Mouse (Mus musculus) small intestine, adult 2 months (tissue): ENCODE measurements at regions not wholly inside any gene's neighbourhood (a gene's known extent, or its start where the extent isn't known, plus 50 kb on each side); places are given as distances from the start of the nearest gene placed in this dataset.
"Not testable (repeated sequence)": the region's sequence is repeated elsewhere in the genome, so short reads cannot be mapped to it uniquely, and the experiment has no call there.

ENCODE experiments used
- H3K27ac ChIP-seq: fragments of 200-500 bp; 2 replicates; pipeline ENCODE4 v1.5.1; 2012; ENCODE audit warnings: low read depth, low read length, control low read depth, inconsistent platforms; ENCODE audit not compliant: insufficient read depth
- H3K27me3 ChIP-seq: fragments of 200-500 bp; 2 replicates; pipeline ENCODE4 v1.6.1; 2012; ENCODE audit warnings: mild to moderate bottlenecking, moderate library complexity, low read length, inconsistent platforms; ENCODE audit not compliant: control insufficient read depth, insufficient read depth
- H3K36me3 ChIP-seq: fragments of 200-500 bp; 2 replicates; pipeline ENCODE4 v1.6.1; 2012; ENCODE audit warnings: mild to moderate bottlenecking, low read length, control low read depth, inconsistent platforms; ENCODE audit not compliant: control insufficient read depth, insufficient read depth
- H3K4me1 ChIP-seq: fragments of 200-500 bp; 2 replicates; pipeline ENCODE4 v1.6.1; 2012; ENCODE audit warnings: low read length, inconsistent platforms, mixed read lengths; ENCODE audit not compliant: control insufficient read depth, insufficient read depth, insufficient read length
- H3K4me3 ChIP-seq: fragments of 200-500 bp; 2 replicates; pipeline ENCODE4 v1.5.1; 2012; ENCODE audit warnings: low read depth, mild to moderate bottlenecking, control low read depth, inconsistent platforms, low read length, moderate library complexity
- CTCF ChIP-seq: fragments of 200-500 bp; IDR thresholded peaks from 2 replicates; pipeline ENCODE4 v1.5.1; 2012; ENCODE audit warnings: low read depth, mild to moderate bottlenecking, control low read depth, inconsistent platforms, low read length, moderate library complexity, mixed read lengths; ENCODE audit not compliant: insufficient replicate concordance, insufficient read length; ENCODE audit errors: extremely low read depth
- POLR2A ChIP-seq: fragments of 200-500 bp; IDR thresholded peaks from 2 replicates; pipeline ENCODE4 v1.6.1; 2012; ENCODE audit warnings: low read depth, mild to moderate bottlenecking, control low read depth, inconsistent platforms, low read length, moderate library complexity
- WGBS: fragments of 180-500 bp; shearing (Covaris S2); methylation state at CpG from one replicate; pipeline ENCODE4 v1.1.7; 2018; 5-methylcytosine and 5-hydroxymethylcytosine counted together

- TF ChIP-seq POLR2A, result no peak
- TF ChIP-seq CTCF, result no peak
- Histone ChIP-seq H3K27ac (no peak overlapping the region), H3K36me3 (no peaks in the 10 kb centered on the region), H3K4me3 (no peak overlapping the region), H3K27me3 (no peaks in the 10 kb centered on the region), H3K4me1 (peaks cover 2% of the 10 kb centered on the region; the same call in 1 of the 2 replicates)
- WGBS, result 62% methylated on average over 10 of the region's 10 CpGs
These were observed 275.8 kb upstream of the Arglu1 start for GRCm38 (mm10) chr8:8965983-8966657.

GRCm38 (mm10) chr8:8960221-8960620, 269.9 kb upstream of the Arglu1 start:
- Histone ChIP-seq H3K4me3 (no peak overlapping the region), H3K4me1 (0 out of 2 replicates have a peak, but pooled peaks cover 2% of the 10 kb centered on the region), H3K27me3 (no peaks in the 10 kb centered on the region), H3K27ac (no peak overlapping the region), H3K36me3 (no peaks in the 10 kb centered on the region)
- 84% methylated on average over 3 of the region's 3 CpGs for WGBS
- TF ChIP-seq POLR2A (no peak), CTCF (no peak)

- Histone ChIP-seq H3K4me3 (no peak overlapping the region), H3K36me3 (no peaks in the 10 kb centered on the region), H3K4me1 (0 out of 2 replicates have a peak, but pooled peaks cover 2% of the 10 kb centered on the region), H3K27ac (no peak overlapping the region), H3K27me3 (no peaks in the 10 kb centered on the region)
- WGBS, result 38% methylated on average over 1 of the region's 1 CpGs
- TF ChIP-seq CTCF (no peak), POLR2A (no peak)
These were observed 269.4 kb upstream of the Arglu1 start for GRCm38 (mm10) chr8:8959787-8960093.

GRCm38 (mm10) chr8:8959021-8959786, 268.9 kb upstream of the Arglu1 start:
- WGBS, result 66% methylated on average over 8 of the region's 8 CpGs
- H3K27me3 ChIP-seq, result no peaks in the 10 kb centered on the region
- H3K36me3 ChIP-seq, result no peaks in the 10 kb centered on the region
- 0 out of 2 replicates have a peak, but pooled peaks cover 2% of the 10 kb centered on the region for H3K4me1 ChIP-seq
- no peak overlapping the region for H3K27ac ChIP-seq
- TF ChIP-seq POLR2A (no peak), CTCF (no peak)
- H3K4me3 ChIP-seq, result no peak overlapping the region

- not testable (repeated sequence) for H3K4me3 ChIP-seq, H3K4me1 ChIP-seq, H3K27ac ChIP-seq, H3K27me3 ChIP-seq, H3K36me3 ChIP-seq
- 48% methylated on average over 8 of the region's 8 CpGs for WGBS
These were observed 267.8 kb upstream of the Arglu1 start for GRCm38 (mm10) chr8:8958140-8958539.

GRCm38 (mm10) chr8:8952212-8952611, 261.9 kb upstream of the Arglu1 start:
- Histone ChIP-seq H3K27ac (no peak overlapping the region), H3K27me3 (no peaks in the 10 kb centered on the region), H3K4me1 (no peaks in the 10 kb centered on the region), H3K4me3 (no peak overlapping the region), H3K36me3 (no peaks in the 10 kb centered on the region)
- 34% methylated on average over 4 of the region's 4 CpGs for WGBS
- TF ChIP-seq CTCF (no peak), POLR2A (no peak)

GRCm38 (mm10) chr8:8951186-8951585, 260.9 kb upstream of the Arglu1 start:
- Histone ChIP-seq H3K4me1 (no peaks in the 10 kb centered on the region), H3K27me3 (no peaks in the 10 kb centered on the region), H3K36me3 (no peaks in the 10 kb centered on the region), H3K27ac (no peak overlapping the region), H3K4me3 (no peak overlapping the region)
- 33% methylated on average over 9 of the region's 9 CpGs for WGBS
- no peak for TF ChIP-seq POLR2A
- no peak for TF ChIP-seq CTCF
